Mouse (Mus musculus) cerebellum, adult 2 months (tissue): ENCODE measurements around the gene Pcsk4. TPM values are rescaled to one million over a fixed set of nuclear protein-coding genes. Genes with fewer than 3 reads are reported as not detected.

ENCODE experiments used
- DNase-seq, 2 experiments: peaks; one replicate each; pipeline ENCODE4 v3.0.0; 2021
- H3K27ac ChIP-seq: fragments of 200-500 bp; 2 replicates; pipeline ENCODE4 v1.5.1; 2012; ENCODE audit warnings: low read length, control low read depth, inconsistent platforms; ENCODE audit not compliant: insufficient read depth
- H3K27me3 ChIP-seq: fragments of 200-500 bp; 2 replicates; pipeline ENCODE4 v1.6.1; 2012; ENCODE audit warnings: inconsistent platforms, mild to moderate bottlenecking, low read length, moderate library complexity; ENCODE audit not compliant: control insufficient read depth, insufficient read depth
- H3K4me1 ChIP-seq: fragments of 200-500 bp; 2 replicates; pipeline ENCODE4 v1.6.1; 2011; ENCODE audit warnings: low read length; ENCODE audit not compliant: control insufficient read depth, insufficient read depth
- H3K4me3 ChIP-seq: fragments of 200-500 bp; replicated peaks from 2 replicates; pipeline ENCODE3; 2011; ENCODE audit warnings: mild to moderate bottlenecking, low read depth, low read length, control low read depth; ENCODE audit not compliant: insufficient read depth
- CTCF ChIP-seq: fragments of 200-500 bp; IDR thresholded peaks from 2 replicates; pipeline ENCODE4 v1.5.1; 2011; ENCODE audit warnings: low read depth, mild to moderate bottlenecking, control low read depth, low read length, moderate library complexity, borderline replicate concordance; ENCODE audit not compliant: insufficient read depth
- POLR2A ChIP-seq: fragments of 200-500 bp; IDR thresholded peaks from 2 replicates; pipeline ENCODE4 v1.6.1; 2011; ENCODE audit warnings: low read length, control low read depth, borderline replicate concordance; ENCODE audit not compliant: insufficient read depth
- WGBS: fragments of 180-500 bp; shearing (Covaris S2); methylation state at CpG from one replicate; pipeline ENCODE4 v1.1.7; 2018; 5-methylcytosine and 5-hydroxymethylcytosine counted together
- polyA plus RNA-seq: library from polyadenylated mRNA; depleted of rRNA; stranded (reverse); fragments of >200 nt; gene quantifications from 2 replicates; pipeline ENCODE4 v1.2.3, GENCODE M21; 2012; rRNA removed

Pcsk4 gene
- polyA plus RNA-seq, 1 experiment, result 14.1 TPM

GRCm38 (mm10) chr10:80271870-80272585, 57.3 kb downstream of the Pcsk4 start:
- Histone ChIP-seq H3K27me3 (no peaks in the 10 kb centered on the region), H3K4me1 (peaks cover 48% of the 10 kb centered on the region), H3K27ac (peak overlapping the region; percentile 64), H3K4me3 (peak overlapping the region; percentile 2)
- TF ChIP-seq CTCF (no peak), POLR2A (no peak)
- WGBS, result 36% methylated on average over 8 of the region's 8 CpGs
- DNase-seq, result no peak

Other genes starting within 250 kb of the Pcsk4 start
- gene Sbno2, start 223.9 kb downstream of the Pcsk4 start, polyA plus RNA-seq, result 25.4 and 28.9 TPM in 2 replicates
- 110 and 112 TPM in 2 replicates for gene Stk11, start 213.7 kb downstream of the Pcsk4 start, polyA plus RNA-seq
- 736 and 758 TPM in 2 replicates for gene Atp5d, start 190.9 kb downstream of the Pcsk4 start, polyA plus RNA-seq
- gene Cbarp, start 188.7 kb downstream of the Pcsk4 start, polyA plus RNA-seq, result 147 and 151 TPM in 2 replicates
- gene Midn, start 181.2 kb downstream of the Pcsk4 start, polyA plus RNA-seq, result 26.1 and 26.5 TPM in 2 replicates
- gene Cirbp, start 163.5 kb downstream of the Pcsk4 start, polyA plus RNA-seq, result 240 and 261 TPM in 2 replicates
- gene 1600002K03Rik, start 156.6 kb downstream of the Pcsk4 start, polyA plus RNA-seq, result 16.4 and 18.0 TPM in 2 replicates
- gene Efna2, start 150.0 kb downstream of the Pcsk4 start, polyA plus RNA-seq, result 10.2 and 10.7 TPM in 2 replicates
- gene Mum1, start 103.1 kb downstream of the Pcsk4 start, polyA plus RNA-seq, result 41.1 and 42.5 TPM in 2 replicates
- gene Ndufs7, start 80.4 kb downstream of the Pcsk4 start, polyA plus RNA-seq, result 668 and 680 TPM in 2 replicates
- 52.9 and 54.5 TPM in 2 replicates for gene Gamt, start 68.5 kb downstream of the Pcsk4 start, polyA plus RNA-seq
- gene Dazap1, start 68.0 kb downstream of the Pcsk4 start, polyA plus RNA-seq, result 90.2 and 92.7 TPM in 2 replicates
- 1,303 and 1,454 TPM in 2 replicates for gene Rps15, start 37.0 kb downstream of the Pcsk4 start, polyA plus RNA-seq
- 67.1 and 69.1 TPM in 2 replicates for gene Apc2, start 33.5 kb downstream of the Pcsk4 start, polyA plus RNA-seq
- 49.7 and 51.1 TPM in 2 replicates for gene 2310011J03Rik, start 9.0 kb downstream of the Pcsk4 start, polyA plus RNA-seq
- gene Reep6, start 455 bp upstream of the Pcsk4 start, polyA plus RNA-seq, result 9.0 and 10.3 TPM in 2 replicates
- gene Adamtsl5, start 18.9 kb upstream of the Pcsk4 start, polyA plus RNA-seq, result 7.9 and 10.8 TPM in 2 replicates
- gene Plk5, start 27.0 kb upstream of the Pcsk4 start, polyA plus RNA-seq, result 145 and 151 TPM in 2 replicates
- 16.1 and 16.2 TPM in 2 replicates for gene Mex3d, start 58.2 kb upstream of the Pcsk4 start, polyA plus RNA-seq
- 193 and 199 TPM in 2 replicates for gene Mbd3, start 70.1 kb upstream of the Pcsk4 start, polyA plus RNA-seq
- gene Uqcr11, start 77.3 kb upstream of the Pcsk4 start, polyA plus RNA-seq, result 1,410 and 1,545 TPM in 2 replicates
- 34.2 and 38.8 TPM in 2 replicates for gene Tcf3, start 104.1 kb upstream of the Pcsk4 start, polyA plus RNA-seq
- 0.36 and 0.46 TPM in 2 replicates for gene Onecut3, start 165.3 kb upstream of the Pcsk4 start, polyA plus RNA-seq
- 0.30 and 0.52 TPM in 2 replicates for gene Atp8b3, start 209.6 kb upstream of the Pcsk4 start, polyA plus RNA-seq
- gene Rexo1, start 232.1 kb upstream of the Pcsk4 start, polyA plus RNA-seq, result 44.4 and 47.5 TPM in 2 replicates
- gene Klf16, start 247.8 kb upstream of the Pcsk4 start, polyA plus RNA-seq, result 9.5 and 10.6 TPM in 2 replicates